Mouse (Mus musculus) hindbrain, embryonic 16.5 days (tissue): ENCODE measurements around the gene Sertad1. TPM values are rescaled to one million over a fixed set of nuclear protein-coding genes. Genes with fewer than 3 reads are reported as not detected.

Experiments
- ATAC-seq: fragments of 200-750 bp; cut with Nextera tagmentation; 2 replicates; pipeline ENCODE4 v1.8.0; 2017; ENCODE audit warnings: moderate TSS enrichment, moderate library complexity
- H3K27ac ChIP-seq: fragments of 300-500 bp; sonication (generic); 2 replicates; pipeline ENCODE4 v1.5.1; 2014; ENCODE audit warnings: low read depth, mild to moderate bottlenecking, control low read depth, low read length, moderate library complexity
- H3K27me3 ChIP-seq: fragments of 300-500 bp; sonication (generic); replicated peaks from 2 replicates; pipeline ENCODE4 v1.6.1; 2014; ENCODE audit warnings: low read length; ENCODE audit not compliant: control insufficient read depth, insufficient read depth
- H3K36me3 ChIP-seq: fragments of 300-500 bp; sonication (generic); 2 replicates; pipeline ENCODE4 v1.6.1; 2014; ENCODE audit warnings: mild to moderate bottlenecking, low read length, moderate library complexity, mixed read lengths; ENCODE audit not compliant: control insufficient read depth, insufficient read depth
- H3K4me1 ChIP-seq: fragments of 300-500 bp; sonication (generic); 2 replicates; pipeline ENCODE4 v1.6.1; 2014; ENCODE audit warnings: low read depth, low read length; ENCODE audit not compliant: control insufficient read depth, insufficient read depth
- H3K4me2 ChIP-seq: fragments of 300-500 bp; sonication (generic); 2 replicates; pipeline ENCODE4 v1.6.1; 2014; ENCODE audit warnings: mild to moderate bottlenecking, low read length, control low read depth, moderate library complexity
- H3K4me3 ChIP-seq: fragments of 300-500 bp; sonication (generic); 2 replicates; pipeline ENCODE4 v1.5.1; 2014; ENCODE audit warnings: mild to moderate bottlenecking, low read length, control low read depth, moderate library complexity
- H3K9ac ChIP-seq: fragments of 300-500 bp; sonication (generic); 2 replicates; pipeline ENCODE4 v1.6.1; 2014; ENCODE audit warnings: low read depth, mild to moderate bottlenecking, control low read depth, low read length, moderate library complexity
- H3K9me3 ChIP-seq: fragments of 300-500 bp; sonication (generic); 2 replicates; pipeline ENCODE4 v1.6.1; 2014; ENCODE audit warnings: mild to moderate bottlenecking, low read length, moderate library complexity; ENCODE audit not compliant: control insufficient read depth
- WGBS: fragments of 180-500 bp; shearing (Covaris S2); extraction: QIAGEN DNeasy Blood & Tissue Kit; methylation state at CpG from one replicate; pipeline ENCODE4 v1.1.7; 2014; 5-methylcytosine and 5-hydroxymethylcytosine counted together
- polyA plus RNA-seq: library from polyadenylated mRNA; unstranded; fragments of >200 nt; fragmentation: Nextera tagmentation; extraction: Ambion mirVana; gene quantifications from 2 replicates; pipeline ENCODE4 v1.2.1, GENCODE M21; 2015

The Sertad1 gene
- polyA plus RNA-seq, 1 experiment from 2014 or later, result 11.4 TPM

- WGBS, result 66% methylated on average over 10 of the region's 10 CpGs
- H3K4me2 ChIP-seq, result no peak overlapping the region
- no peak for ATAC-seq
- no peaks in the 10 kb centered on the region for H3K27me3 ChIP-seq
- H3K4me1 ChIP-seq, result peaks cover 9% of the 10 kb centered on the region
- H3K9ac ChIP-seq, result no peak overlapping the region
- H3K36me3 ChIP-seq, result no peaks in the 10 kb centered on the region
- H3K27ac ChIP-seq, result no peak overlapping the region
- no peaks in the 10 kb centered on the region for H3K9me3 ChIP-seq
- H3K4me3 ChIP-seq, result no peak overlapping the region
These were observed 37.4 kb upstream of the Sertad1 start for GRCm38 (mm10) chr7:27449256-27449862.

GRCm38 (mm10) chr7:27451359-27451758 lies 35.4 kb upstream of the Sertad1 start:
- Histone ChIP-seq H3K27me3 (no peaks in the 10 kb centered on the region), H3K4me1 (peaks cover 5% of the 10 kb centered on the region), H3K4me3 (no peak overlapping the region), H3K9ac (no peak overlapping the region), H3K27ac (no peak overlapping the region), H3K36me3 (no peaks in the 10 kb centered on the region), H3K9me3 (no peaks in the 10 kb centered on the region), H3K4me2 (no peak overlapping the region)
- ATAC-seq, result no peak
- WGBS, result 94% methylated on average over 2 of the region's 2 CpGs

GRCm38 (mm10) chr7:27452206-27452770 lies 34.4 kb upstream of the Sertad1 start:
- H3K4me2 ChIP-seq, result no peak overlapping the region
- H3K36me3 ChIP-seq, result no peaks in the 10 kb centered on the region
- peaks cover 5% of the 10 kb centered on the region; the same call in 1 of the 2 replicates for H3K4me1 ChIP-seq
- H3K27ac ChIP-seq, result no peak overlapping the region
- no peaks in the 10 kb centered on the region for H3K27me3 ChIP-seq
- WGBS, result 61% methylated on average over 13 of the region's 13 CpGs
- no peaks in the 10 kb centered on the region for H3K9me3 ChIP-seq
- no peak overlapping the region for H3K4me3 ChIP-seq
- H3K9ac ChIP-seq, result no peak overlapping the region
- no peak for ATAC-seq

GRCm38 (mm10) chr7:27454461-27455121 lies 32.1 kb upstream of the Sertad1 start:
- H3K9me3 ChIP-seq, result no peaks in the 10 kb centered on the region
- ATAC-seq, result no peak
- H3K9ac ChIP-seq, result no peak overlapping the region
- H3K36me3 ChIP-seq, result no peaks in the 10 kb centered on the region
- H3K27me3 ChIP-seq, result no peaks in the 10 kb centered on the region
- H3K4me1 ChIP-seq, result no peaks in the 10 kb centered on the region
- H3K4me2 ChIP-seq, result no peak overlapping the region
- no peak overlapping the region for H3K4me3 ChIP-seq
- H3K27ac ChIP-seq, result no peak overlapping the region
- 80% methylated on average over 10 of the region's 10 CpGs for WGBS

- H3K4me2 ChIP-seq, result no peak overlapping the region
- H3K4me3 ChIP-seq, result no peak overlapping the region
- no peaks in the 10 kb centered on the region for H3K36me3 ChIP-seq
- 95% methylated on average over 3 of the region's 3 CpGs for WGBS
- H3K9ac ChIP-seq, result no peak overlapping the region
- no peaks in the 10 kb centered on the region for H3K27me3 ChIP-seq
- no peaks in the 10 kb centered on the region for H3K9me3 ChIP-seq
- no peaks in the 10 kb centered on the region for H3K4me1 ChIP-seq
- ATAC-seq, result no peak
- H3K27ac ChIP-seq, result no peak overlapping the region
These were observed 31.4 kb upstream of the Sertad1 start for GRCm38 (mm10) chr7:27455273-27455672.

GRCm38 (mm10) chr7:27458614-27459013 lies 28.1 kb upstream of the Sertad1 start:
- Histone ChIP-seq H3K4me1 (no peaks in the 10 kb centered on the region), H3K9me3 (no peaks in the 10 kb centered on the region), H3K4me3 (no peak overlapping the region), H3K27ac (no peak overlapping the region), H3K4me2 (no peak overlapping the region), H3K9ac (no peak overlapping the region), H3K27me3 (no peaks in the 10 kb centered on the region), H3K36me3 (no peaks in the 10 kb centered on the region)
- WGBS, result 91% methylated on average over 4 of the region's 4 CpGs
- no peak for ATAC-seq

GRCm38 (mm10) chr7:27459640-27460039 lies 27.1 kb upstream of the Sertad1 start:
- H3K27ac ChIP-seq, result no peak overlapping the region
- ATAC-seq, result no peak
- H3K36me3 ChIP-seq, result no peaks in the 10 kb centered on the region
- H3K4me2 ChIP-seq, result no peak overlapping the region
- WGBS, result 94% methylated on average over 5 of the region's 5 CpGs
- H3K9me3 ChIP-seq, result no peaks in the 10 kb centered on the region
- no peak overlapping the region for H3K9ac ChIP-seq
- no peak overlapping the region for H3K4me3 ChIP-seq
- no peaks in the 10 kb centered on the region for H3K4me1 ChIP-seq
- H3K27me3 ChIP-seq, result no peaks in the 10 kb centered on the region

GRCm38 (mm10) chr7:27460477-27460876 lies 26.2 kb upstream of the Sertad1 start:
- Histone ChIP-seq H3K27me3 (no peaks in the 10 kb centered on the region), H3K27ac (no peak overlapping the region), H3K4me2 (no peak overlapping the region), H3K9ac (no peak overlapping the region), H3K4me1 (no peaks in the 10 kb centered on the region), H3K36me3 (no peaks in the 10 kb centered on the region), H3K4me3 (no peak overlapping the region), H3K9me3 (no peaks in the 10 kb centered on the region)
- ATAC-seq, result no peak
- 89% methylated on average over 6 of the region's 6 CpGs for WGBS

GRCm38 (mm10) chr7:27467648-27468047 lies 19.1 kb upstream of the Sertad1 start:
- 36% methylated on average over 4 of the region's 4 CpGs for WGBS
- Histone ChIP-seq H3K4me3 (no peak overlapping the region), H3K27ac (no peak overlapping the region), H3K9me3 (no peaks in the 10 kb centered on the region), H3K27me3 (no peaks in the 10 kb centered on the region), H3K9ac (no peak overlapping the region), H3K36me3 (no peaks in the 10 kb centered on the region), H3K4me1 (peaks cover 4% of the 10 kb centered on the region), H3K4me2 (no peak overlapping the region)
- 0 out of 2 replicates have a peak, but pooled peaks have one; percentile 10 for ATAC-seq
